Mouse (Mus musculus): ENCODE results near the gene Ppp1r11. TPM values are rescaled to one million over a fixed set of nuclear protein-coding genes. Genes with fewer than 3 reads are reported as not detected.

Ppp1r11 gene
- 115 and 189 TPM in 2 replicates for polyA plus RNA-seq (2015; fragmentation: Nextera tagmentation; extraction: Ambion mirVana)

GRCm38 (mm10) chr17:36950981-36951947 is at the start of gene Ppp1r11:
Ppp1r11 (minus strand) TSS chr17:36951741.

GRCm38 (mm10) chr17:37000863-37001262 is 49.3 kb upstream of the Ppp1r11 start, which contains the start of gene Zfp57:
Zfp57 (plus strand) TSS chr17:37001163.

GRCm38 (mm10) chr17:36989437-36989836 is 37.9 kb upstream of the Ppp1r11 start, which contains the start of gene H2-M5:
H2-M5 (minus strand) TSS chr17:36989537.

GRCm38 (mm10) chr17:36981221-36981813 is 29.8 kb upstream of the Ppp1r11 start, which contains the start of gene 2410137M14Rik:
2410137M14Rik (minus strand) TSS chr17:36981237.

DNA sequence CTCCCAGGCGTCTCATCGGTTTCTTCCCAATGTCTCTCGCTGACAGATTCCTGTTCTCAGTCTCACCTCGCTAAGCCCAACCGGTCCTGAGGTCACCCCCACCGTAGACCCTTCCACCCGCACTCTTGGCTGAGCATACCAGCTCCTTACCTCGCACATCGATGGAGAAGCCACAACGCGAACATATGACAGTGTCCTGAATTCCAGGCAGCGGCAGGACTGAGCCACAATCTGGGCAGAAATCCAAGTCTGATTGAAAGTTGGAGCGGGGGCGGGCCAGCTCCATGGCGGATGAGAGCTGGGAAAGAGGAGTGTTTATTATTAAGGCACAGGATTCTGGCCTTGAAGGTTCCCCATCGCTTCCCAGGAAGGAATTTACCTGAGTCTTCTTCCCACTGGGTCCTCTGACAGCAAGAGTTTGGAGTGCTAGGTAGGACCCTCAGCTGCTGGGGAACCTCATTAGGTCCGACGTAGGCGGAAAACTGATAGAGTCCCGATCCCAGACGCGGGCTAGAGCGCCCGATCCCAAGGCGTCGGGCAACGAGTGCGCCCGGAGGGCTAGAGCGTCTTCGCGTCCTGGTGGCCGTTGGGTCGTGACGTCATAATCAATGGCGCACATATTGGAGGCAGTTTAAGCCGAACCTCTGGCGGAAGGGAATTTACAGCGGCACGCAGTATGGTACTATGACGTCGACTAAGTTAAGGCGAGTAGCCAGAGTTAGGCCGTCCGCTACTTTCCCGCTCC is 6.6 kb upstream of the Ppp1r11 start, which contains the start of the genes Znrd1 and Znrd1as:
TSS of gene Znrd1 (minus strand) at position 561 of the 745 bp plus-strand sequence.
TSS of gene Znrd1as (plus strand) at position 594 of the 745 bp plus-strand sequence.

DNA sequence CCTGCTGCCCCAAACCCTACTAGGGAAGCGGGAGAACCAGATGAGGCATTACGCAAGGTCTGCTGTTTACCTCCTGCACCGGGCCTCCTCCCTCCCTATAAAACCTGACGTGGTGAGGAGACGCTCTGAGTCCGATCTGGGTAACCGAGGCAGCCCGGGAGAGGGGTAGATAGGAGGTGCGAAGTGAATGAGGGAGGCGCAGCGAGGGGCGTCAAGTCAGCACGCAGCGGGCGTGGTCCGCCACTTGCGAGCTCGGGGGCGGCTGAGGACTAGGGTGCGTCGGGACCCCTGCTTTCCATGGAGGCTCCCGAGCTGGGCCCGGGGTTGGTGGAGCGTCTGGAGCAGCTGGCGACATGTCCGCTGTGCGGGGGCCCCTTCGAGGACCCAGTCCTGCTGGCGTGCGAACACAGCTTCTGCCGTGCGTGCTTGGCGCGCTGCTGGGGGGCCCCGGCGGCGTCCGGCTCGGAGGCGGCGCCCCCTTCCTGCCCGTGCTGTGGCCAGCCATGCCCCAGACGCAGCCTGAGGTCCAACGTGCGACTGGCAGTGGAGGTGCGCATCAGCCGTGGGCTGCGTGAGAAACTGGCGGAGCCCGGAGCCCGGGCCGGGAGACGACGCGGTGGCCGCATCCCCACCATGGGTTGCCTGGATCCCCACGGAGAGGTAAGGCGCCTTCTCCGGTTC is 8.6 kb downstream of the Ppp1r11 start, which contains the start of gene Rnf39:
TSS of gene Rnf39 (plus strand) at position 128 of the 681 bp plus-strand sequence.

Other genes starting within 250 kb of the Ppp1r11 start
- gene H2-M10.5, start 178.8 kb downstream of the Ppp1r11 start, polyA plus RNA-seq (2015; fragmentation: Nextera tagmentation; extraction: Ambion mirVana) = not detected in 2 replicates
- gene H2-M10.6, start 139.6 kb downstream of the Ppp1r11 start, polyA plus RNA-seq (2015; fragmentation: Nextera tagmentation; extraction: Ambion mirVana) = not detected in 2 replicates
- gene Trim26, start 114.6 kb downstream of the Ppp1r11 start, polyA plus RNA-seq (2015; fragmentation: Nextera tagmentation; extraction: Ambion mirVana) = 30.2 and 41.1 TPM in 2 replicates
- 0.09 TPM in 1 of 2 replicates, not detected in the other for gene Trim15, start 84.5 kb downstream of the Ppp1r11 start, polyA plus RNA-seq (2015; fragmentation: Nextera tagmentation; extraction: Ambion mirVana)
- 5.5 and 5.9 TPM in 2 replicates for gene Trim10, start 82.2 kb downstream of the Ppp1r11 start, polyA plus RNA-seq (2015; fragmentation: Nextera tagmentation; extraction: Ambion mirVana)
- not detected in 2 replicates for gene Trim40, start 61.6 kb downstream of the Ppp1r11 start, polyA plus RNA-seq (2015; fragmentation: Nextera tagmentation; extraction: Ambion mirVana)
- not detected in 2 replicates for gene Trim31, start 53.6 kb downstream of the Ppp1r11 start, polyA plus RNA-seq (2015; fragmentation: Nextera tagmentation; extraction: Ambion mirVana)
- 0.44 and 0.91 TPM in 2 replicates for gene Rnf39, start 8.8 kb downstream of the Ppp1r11 start, polyA plus RNA-seq (2015; fragmentation: Nextera tagmentation; extraction: Ambion mirVana)
- 64.6 and 73.7 TPM in 2 replicates for gene Znrd1, start 6.8 kb upstream of the Ppp1r11 start, polyA plus RNA-seq (2015; fragmentation: Nextera tagmentation; extraction: Ambion mirVana)
- 6.8 and 8.3 TPM in 2 replicates for gene Znrd1as, start 6.9 kb upstream of the Ppp1r11 start, polyA plus RNA-seq (2015; fragmentation: Nextera tagmentation; extraction: Ambion mirVana)
- gene 2410137M14Rik, start 29.5 kb upstream of the Ppp1r11 start, polyA plus RNA-seq (2015; fragmentation: Nextera tagmentation; extraction: Ambion mirVana) = not detected in 2 replicates
- gene H2-M5, start 37.8 kb upstream of the Ppp1r11 start, polyA plus RNA-seq (2015; fragmentation: Nextera tagmentation; extraction: Ambion mirVana) = 0.12 TPM in 1 of 2 replicates, not detected in the other
- 14.6 and 21.4 TPM in 2 replicates for gene Zfp57, start 49.4 kb upstream of the Ppp1r11 start, polyA plus RNA-seq (2015; fragmentation: Nextera tagmentation; extraction: Ambion mirVana)
- gene Mog, start 71.7 kb upstream of the Ppp1r11 start, polyA plus RNA-seq (2015; fragmentation: Nextera tagmentation; extraction: Ambion mirVana) = 0.06 TPM in 1 of 2 replicates, not detected in the other
- 10.0 and 17.7 TPM in 2 replicates for gene Gabbr1, start 94.2 kb upstream of the Ppp1r11 start, polyA plus RNA-seq (2015; fragmentation: Nextera tagmentation; extraction: Ambion mirVana)
- gene Olfr90, start 136.8 kb upstream of the Ppp1r11 start, polyA plus RNA-seq (2015; fragmentation: Nextera tagmentation; extraction: Ambion mirVana) = not detected in 2 replicates
- gene Olfr91, start 146.5 kb upstream of the Ppp1r11 start, polyA plus RNA-seq (2015; fragmentation: Nextera tagmentation; extraction: Ambion mirVana) = 0.09 TPM in 1 of 2 replicates, not detected in the other
- gene Olfr92, start 168.3 kb upstream of the Ppp1r11 start, polyA plus RNA-seq (2015; fragmentation: Nextera tagmentation; extraction: Ambion mirVana) = not detected in 2 replicates
- gene Olfr93, start 209.8 kb upstream of the Ppp1r11 start, polyA plus RNA-seq (2015; fragmentation: Nextera tagmentation; extraction: Ambion mirVana) = not detected in 2 replicates
- 0.25 TPM in 1 of 2 replicates, not detected in the other for gene Ubd, start 242.2 kb upstream of the Ppp1r11 start, polyA plus RNA-seq (2015; fragmentation: Nextera tagmentation; extraction: Ambion mirVana)
- gene Olfr94, start 249.3 kb upstream of the Ppp1r11 start, polyA plus RNA-seq (2015; fragmentation: Nextera tagmentation; extraction: Ambion mirVana) = not detected in 2 replicates